Mouse (Mus musculus): Measurements from ENCODE around the gene Zbp1. TPM values are rescaled to one million over a fixed set of nuclear protein-coding genes. Genes with fewer than 3 reads are reported as not detected.

Gene Zbp1
- polyA plus RNA-seq, 1 experiment: 9.1 TPM

- H3K4me3 ChIP-seq (replicated peaks; ENCODE audit: control insufficient read depth, low read depth, low read length): no peak overlapping the region
- WGBS: 85% methylated on average over 19 of the region's 19 CpGs
- H3K4me1 ChIP-seq (ENCODE audit: control insufficient read depth, insufficient read depth, low read length): no peaks in the 10 kb centered on the region
- TF ChIP-seq POLR2A (IDR thresholded peaks at IDR 0.05; ENCODE audit: borderline replicate concordance, control insufficient read depth, low read depth, low read length) (no peak), CTCF (IDR thresholded peaks at IDR 0.05; ENCODE audit: control insufficient read depth, insufficient read depth, low read length) (no peak)
- H3K27ac ChIP-seq (ENCODE audit: control insufficient read depth, insufficient read depth, low read depth, low read length, poor library complexity): no peak overlapping the region
These were observed 15.6 kb downstream of the Zbp1 start for GRCm38 (mm10) chr2:173202924-173203689.

DNA sequence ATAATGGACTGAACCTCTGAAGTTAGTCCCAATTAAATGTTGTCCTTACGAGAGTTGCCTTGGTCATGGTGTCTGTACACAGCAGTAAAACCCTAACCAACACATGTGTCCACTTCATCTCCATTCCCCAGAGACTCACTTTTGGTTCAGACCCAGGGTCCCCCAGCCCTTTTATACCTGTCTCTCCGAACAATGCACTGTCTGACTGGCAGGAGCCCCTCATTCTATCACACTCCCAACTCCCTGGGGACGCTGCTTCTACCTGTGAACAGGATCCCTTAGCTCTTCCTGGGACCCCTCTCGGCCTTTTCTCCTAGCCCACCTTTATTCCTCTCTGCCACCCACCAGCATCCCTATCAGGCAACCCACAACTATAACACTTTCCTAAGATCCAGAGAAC lies 23.9 kb downstream of the Zbp1 start:
- H3K4me3 ChIP-seq (replicated peaks; ENCODE audit: control insufficient read depth, low read depth, low read length): no peak overlapping the region
- H3K27ac ChIP-seq (ENCODE audit: control insufficient read depth, insufficient read depth, low read depth, low read length, poor library complexity): no peak overlapping the region
- WGBS: 73% methylated on average over 4 of the region's 4 CpGs
- no peaks in the 10 kb centered on the region for H3K4me1 ChIP-seq (ENCODE audit: control insufficient read depth, insufficient read depth, low read length)
- TF ChIP-seq CTCF (IDR thresholded peaks at IDR 0.05; ENCODE audit: control insufficient read depth, insufficient read depth, low read length) (no peak), POLR2A (IDR thresholded peaks at IDR 0.05; ENCODE audit: borderline replicate concordance, control insufficient read depth, low read depth, low read length) (no peak)

DNA sequence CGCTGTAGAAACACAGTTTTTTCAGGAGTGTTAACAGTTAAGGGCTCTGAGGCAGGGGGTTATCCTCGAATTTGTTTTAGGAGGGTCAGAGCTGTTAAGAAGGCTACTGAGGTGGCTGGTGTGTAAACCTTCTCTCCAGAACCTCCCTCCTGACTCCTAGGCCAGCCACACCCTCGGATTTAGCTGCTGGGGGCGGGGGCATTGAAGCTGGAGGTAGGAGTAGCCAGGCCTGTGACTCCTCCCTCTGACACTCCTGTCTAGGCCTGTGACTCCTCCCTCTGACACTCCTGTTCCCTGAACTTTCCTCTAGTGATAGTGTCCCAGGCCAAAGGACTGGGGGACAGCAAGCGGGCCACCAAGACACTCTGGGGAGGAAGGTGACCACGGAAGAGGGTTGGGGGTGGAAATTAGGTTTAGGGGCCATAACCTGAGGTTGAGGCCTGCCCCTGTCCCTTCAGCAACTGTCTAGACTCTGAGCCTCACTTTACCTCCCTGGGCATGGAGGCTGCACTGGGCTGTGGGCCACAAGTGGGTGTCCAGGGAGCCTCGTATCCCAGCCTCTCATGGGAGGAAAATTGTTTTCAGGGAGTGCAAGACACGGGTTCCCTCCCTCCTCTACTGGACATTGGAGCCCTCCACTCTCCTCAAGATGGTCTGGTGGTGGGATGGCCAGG lies 31.4 kb downstream of the Zbp1 start:
- TF ChIP-seq POLR2A (IDR thresholded peaks at IDR 0.05; ENCODE audit: borderline replicate concordance, control insufficient read depth, low read depth, low read length) (no peak), CTCF (IDR thresholded peaks at IDR 0.05; ENCODE audit: control insufficient read depth, insufficient read depth, low read length) (no peak)
- H3K4me1 ChIP-seq (ENCODE audit: control insufficient read depth, insufficient read depth, low read length): no peaks in the 10 kb centered on the region
- 50% methylated on average over 8 of the region's 8 CpGs for WGBS

DNA sequence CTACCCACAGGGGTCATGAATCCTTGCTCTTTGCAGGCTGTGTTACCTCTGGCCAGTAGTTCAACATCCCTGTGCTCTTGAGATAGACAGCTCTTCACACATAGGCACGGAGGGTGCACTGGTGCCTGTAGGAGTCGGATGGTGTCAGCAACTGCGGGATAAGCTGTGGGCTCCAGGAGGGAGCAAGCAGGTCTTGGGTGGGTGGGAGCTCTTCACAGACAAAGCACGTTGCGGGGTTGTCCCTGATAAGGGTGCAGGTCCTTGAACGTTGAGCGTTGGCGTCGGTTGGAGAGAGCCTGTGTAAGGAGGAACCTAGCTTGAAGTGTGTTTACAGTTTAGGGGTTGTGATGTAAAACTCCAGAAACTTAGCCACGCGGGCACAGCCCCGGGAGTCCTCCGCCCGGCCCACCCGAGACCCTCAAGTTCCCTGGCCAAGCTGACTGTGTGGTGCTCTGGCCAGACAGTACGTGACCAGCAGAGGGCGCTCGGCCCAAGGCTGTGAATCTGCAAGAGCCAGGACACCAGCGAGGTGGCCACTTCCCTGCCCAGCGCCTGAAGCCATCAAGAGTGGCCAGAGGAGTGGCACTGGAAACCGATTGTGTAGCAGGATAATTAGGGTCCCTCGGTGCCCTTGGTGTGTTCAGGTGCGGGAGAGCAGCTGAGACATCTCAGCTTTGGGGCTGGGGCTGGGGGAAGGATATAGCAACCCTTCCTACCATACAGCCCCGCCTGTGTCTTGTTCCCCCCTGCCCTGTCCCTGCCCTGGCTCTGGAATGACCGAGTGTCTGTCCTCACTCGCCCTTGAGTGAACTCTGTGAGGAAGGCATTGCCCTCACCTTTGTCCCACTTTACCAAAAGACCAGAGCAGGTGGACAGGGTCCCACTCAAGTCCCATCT lies 32.4 kb downstream of the Zbp1 start:
- Histone ChIP-seq H3K4me3 (replicated peaks; ENCODE audit: control insufficient read depth, low read depth, low read length) (no peak overlapping the region), H3K4me1 (ENCODE audit: control insufficient read depth, insufficient read depth, low read length) (no peaks in the 10 kb centered on the region), H3K27ac (ENCODE audit: control insufficient read depth, insufficient read depth, low read depth, low read length, poor library complexity) (no peak overlapping the region)
- WGBS: 17% methylated on average over 26 of the region's 26 CpGs
- TF ChIP-seq CTCF (IDR thresholded peaks at IDR 0.05; ENCODE audit: control insufficient read depth, insufficient read depth, low read length) (peak; percentile 98), POLR2A (IDR thresholded peaks at IDR 0.05; ENCODE audit: borderline replicate concordance, control insufficient read depth, low read depth, low read length) (peak; percentile 19; the same call in 1 of the 2 replicates)

More for the DNA sequence above, 31.4 kb downstream of the Zbp1 start:
- H3K27ac ChIP-seq (ENCODE audit: control insufficient read depth, insufficient read depth, low read depth, low read length, poor library complexity): no peak overlapping the region
- H3K4me3 ChIP-seq (replicated peaks; ENCODE audit: control insufficient read depth, low read depth, low read length): no peak overlapping the region

- WGBS: 52% methylated on average over 6 of the region's 6 CpGs
- Histone ChIP-seq H3K27ac (ENCODE audit: control insufficient read depth, insufficient read depth, low read depth, low read length, poor library complexity) (no peak overlapping the region), H3K4me1 (ENCODE audit: control insufficient read depth, insufficient read depth, low read length) (no peaks in the 10 kb centered on the region), H3K4me3 (replicated peaks; ENCODE audit: control insufficient read depth, low read depth, low read length) (no peak overlapping the region)
- no peak for TF ChIP-seq POLR2A (IDR thresholded peaks at IDR 0.05; ENCODE audit: borderline replicate concordance, control insufficient read depth, low read depth, low read length)
- TF ChIP-seq CTCF (IDR thresholded peaks at IDR 0.05; ENCODE audit: control insufficient read depth, insufficient read depth, low read length): no peak
These were observed 33.4 kb downstream of the Zbp1 start for GRCm38 (mm10) chr2:173185282-173185681.

- 48% methylated on average over 11 of the region's 11 CpGs for WGBS
- Histone ChIP-seq H3K27ac (ENCODE audit: control insufficient read depth, insufficient read depth, low read depth, low read length, poor library complexity) (no peak overlapping the region), H3K4me1 (ENCODE audit: control insufficient read depth, insufficient read depth, low read length) (no peaks in the 10 kb centered on the region), H3K4me3 (replicated peaks; ENCODE audit: control insufficient read depth, low read depth, low read length) (no peak overlapping the region)
- TF ChIP-seq CTCF (IDR thresholded peaks at IDR 0.05; ENCODE audit: control insufficient read depth, insufficient read depth, low read length) (no peak), POLR2A (IDR thresholded peaks at IDR 0.05; ENCODE audit: borderline replicate concordance, control insufficient read depth, low read depth, low read length) (no peak)
These were observed 34.1 kb downstream of the Zbp1 start for GRCm38 (mm10) chr2:173184475-173185080.

DNA sequence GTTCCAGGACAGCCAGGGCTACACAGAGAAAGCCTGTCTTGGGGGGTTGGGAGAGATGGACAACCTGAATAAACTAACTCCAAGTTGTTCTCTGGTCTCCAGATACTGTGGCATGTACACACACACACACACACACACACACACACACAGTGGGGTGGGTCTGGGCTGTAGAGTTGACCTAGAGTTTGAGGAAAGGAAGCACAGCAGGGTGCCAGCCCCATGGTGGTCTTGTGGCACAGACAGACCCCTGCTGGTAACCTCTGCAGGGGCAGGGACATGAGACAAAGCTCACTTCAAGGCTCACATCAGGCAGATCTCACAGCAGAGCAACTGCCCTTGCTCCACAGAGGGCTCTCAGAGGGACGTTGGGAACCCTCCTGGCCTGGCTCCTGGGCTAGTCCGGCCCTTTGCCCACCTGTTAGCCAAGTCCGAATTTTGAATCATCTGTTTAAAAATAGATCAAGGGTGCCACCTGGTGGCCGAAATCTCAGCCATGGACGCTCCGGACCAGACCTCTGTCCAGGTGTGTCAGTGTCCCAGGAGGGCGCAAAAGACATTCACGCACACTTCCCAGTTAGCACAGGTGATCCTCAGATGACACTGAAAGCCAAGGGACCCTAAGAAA lies 34.8 kb downstream of the Zbp1 start:
- Histone ChIP-seq H3K4me3 (replicated peaks; ENCODE audit: control insufficient read depth, low read depth, low read length) (no peak overlapping the region), H3K4me1 (ENCODE audit: control insufficient read depth, insufficient read depth, low read length) (no peaks in the 10 kb centered on the region), H3K27ac (ENCODE audit: control insufficient read depth, insufficient read depth, low read depth, low read length, poor library complexity) (no peak overlapping the region)
- TF ChIP-seq CTCF (IDR thresholded peaks at IDR 0.05; ENCODE audit: control insufficient read depth, insufficient read depth, low read length) (peak; percentile 67), POLR2A (IDR thresholded peaks at IDR 0.05; ENCODE audit: borderline replicate concordance, control insufficient read depth, low read depth, low read length) (no peak)
- 5% methylated on average over 8 of the region's 8 CpGs for WGBS

Measured in bone marrow, adult 2 months (tissue).